ENCODE assay signal across 17 mouse cellular contexts in the genomic region with DNA sequence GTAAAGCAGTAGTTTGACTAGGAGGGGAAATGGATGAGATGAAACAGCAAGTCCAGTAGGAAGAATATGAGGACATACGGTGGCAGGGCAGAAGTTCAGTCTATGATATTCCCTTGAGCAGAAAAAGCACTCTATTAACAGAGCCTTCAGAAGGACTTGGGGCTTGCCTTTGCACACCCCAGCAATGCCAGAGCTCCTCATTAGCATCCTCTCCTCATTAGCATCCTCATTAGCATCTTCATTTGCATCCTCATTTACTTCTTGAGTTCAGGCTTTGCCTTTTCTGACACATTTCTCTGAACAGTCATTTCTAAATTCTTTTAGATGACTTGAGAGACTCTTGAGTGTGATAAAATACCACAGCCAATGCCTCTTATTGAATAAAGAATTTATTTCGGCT.
"Had no signal": no experiment of that assay in that cellular context is flagged by ENCODE, and none has a peak within 500 bp of the region (broad histone marks: within the 10 kb centered on the region; RNA-seq: fewer than 3 reads in every experiment).

No protein-coding gene starts in this region.

- H3K4me3 ChIP-seq: lung, embryonic 15.5 days; megakaryocyte, embryonic 14.5 days; midbrain, embryonic 13.5 days; midbrain, embryonic 15.5 days; neural tube, embryonic 12.5 days; stomach, embryonic 15.5 days had no signal

- H3K4me1 ChIP-seq: lung, embryonic 15.5 days; megakaryocyte, embryonic 14.5 days; midbrain, embryonic 13.5 days; midbrain, embryonic 15.5 days; neural tube, embryonic 12.5 days; stomach, embryonic 15.5 days had no signal

- H3K4me2 ChIP-seq: lung, embryonic 15.5 days; midbrain, embryonic 11.5 days; midbrain, embryonic 13.5 days; midbrain, embryonic 15.5 days; neural tube, embryonic 12.5 days; stomach, embryonic 15.5 days had no signal

- H3K27me3 ChIP-seq: lung, embryonic 15.5 days; megakaryocyte, embryonic 14.5 days; midbrain, embryonic 13.5 days; midbrain, embryonic 15.5 days; neural tube, embryonic 12.5 days; stomach, embryonic 15.5 days had no signal

- H3K27ac ChIP-seq: lung, embryonic 15.5 days; macrophage; midbrain, embryonic 13.5 days; midbrain, embryonic 15.5 days; neural tube, embryonic 12.5 days; stomach, embryonic 15.5 days; stomach, postnatal 0 days had no signal

- DNase-seq: lung, adult 2 months; lung, postnatal 14 days; lung, postnatal 36 days; right cerebral cortex, postnatal 14 days; thymus, adult 2 months; thymus, postnatal 25 days; thymus, postnatal 4 days had no signal

- ATAC-seq: lung, postnatal 0 days; midbrain, embryonic 13.5 days; midbrain, embryonic 15.5 days had no signal

- H3K9me3 ChIP-seq: lung, embryonic 15.5 days; midbrain, embryonic 13.5 days; midbrain, embryonic 15.5 days; neural tube, embryonic 12.5 days; stomach, embryonic 15.5 days had no signal

- H3K36me3 ChIP-seq: lung, embryonic 15.5 days; midbrain, embryonic 13.5 days; midbrain, embryonic 15.5 days; neural tube, embryonic 12.5 days; stomach, embryonic 15.5 days had no signal

- H3K9ac ChIP-seq: lung, embryonic 15.5 days; midbrain, embryonic 13.5 days; midbrain, embryonic 15.5 days; neural tube, embryonic 12.5 days; stomach, embryonic 15.5 days had no signal
